Mouse (Mus musculus) regulatory T cell (primary cell): ENCODE data around the gene Cirbp.

ENCODE experiments used
- in situ Hi-C: fragments of 300-600 bp; cut with MboI, MseI; formaldehyde crosslinking; loops from one replicate; pipeline ENCODE4 v1.15.1; 2025; ENCODE audit warnings: high pct_unique_total_duplicates

Cirbp gene

DNA sequence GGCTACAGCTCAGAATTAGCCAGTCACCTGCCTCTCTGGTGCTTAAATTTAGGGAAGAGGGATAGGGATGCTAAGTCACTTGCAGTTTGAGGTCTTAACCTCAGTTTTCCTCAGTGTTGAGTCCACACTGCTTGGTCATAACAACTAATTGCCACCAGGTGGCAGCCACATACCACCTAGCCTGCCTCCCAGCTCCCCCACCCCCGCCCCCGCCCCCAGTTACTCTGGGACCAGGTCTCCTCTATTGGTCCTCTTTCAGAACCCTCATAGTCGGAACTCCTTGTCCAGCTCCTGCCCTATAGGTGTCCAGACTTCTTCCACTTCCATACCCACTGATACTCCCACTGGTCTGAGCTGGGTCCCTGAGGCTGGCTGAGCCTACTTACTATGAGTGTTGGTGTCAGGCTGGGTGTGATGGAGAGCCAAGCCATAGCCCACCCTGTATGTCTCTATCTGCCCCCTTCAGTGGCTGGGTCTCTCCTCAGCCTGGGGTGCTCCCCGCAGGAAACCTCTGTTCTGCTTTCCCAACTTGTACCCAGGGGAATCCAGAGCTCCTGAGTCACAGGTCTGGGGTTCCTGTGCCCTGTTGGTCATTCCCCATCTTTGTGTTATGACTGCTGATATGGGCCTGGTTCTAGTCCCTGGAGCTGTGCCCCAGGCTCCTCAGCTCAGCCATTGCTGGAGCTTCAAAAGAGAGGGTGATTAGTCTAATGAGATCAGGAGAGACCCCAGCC lies 9.9 kb downstream of the Cirbp start:
- in situ Hi-C loops: loop anchor here (5.0 kb wide), 1 partner anchor 72 kb away; the partner anchor contains the start of gene Ndufs7

GRCm38 (mm10) chr10:80176270-80176834 lies 10.6 kb downstream of the Cirbp start:
- in situ Hi-C loops: loop anchor here (5.0 kb wide), 1 partner anchor 71 kb away; the partner anchor contains the start of gene Ndufs7

- in situ Hi-C loops: loop anchor here (5.0 kb wide), 1 partner anchor 70 kb away; the partner anchor contains the start of gene Ndufs7
Measured at GRCm38 (mm10) chr10:80177441-80178279, 11.9 kb downstream of the Cirbp start.

DNA sequence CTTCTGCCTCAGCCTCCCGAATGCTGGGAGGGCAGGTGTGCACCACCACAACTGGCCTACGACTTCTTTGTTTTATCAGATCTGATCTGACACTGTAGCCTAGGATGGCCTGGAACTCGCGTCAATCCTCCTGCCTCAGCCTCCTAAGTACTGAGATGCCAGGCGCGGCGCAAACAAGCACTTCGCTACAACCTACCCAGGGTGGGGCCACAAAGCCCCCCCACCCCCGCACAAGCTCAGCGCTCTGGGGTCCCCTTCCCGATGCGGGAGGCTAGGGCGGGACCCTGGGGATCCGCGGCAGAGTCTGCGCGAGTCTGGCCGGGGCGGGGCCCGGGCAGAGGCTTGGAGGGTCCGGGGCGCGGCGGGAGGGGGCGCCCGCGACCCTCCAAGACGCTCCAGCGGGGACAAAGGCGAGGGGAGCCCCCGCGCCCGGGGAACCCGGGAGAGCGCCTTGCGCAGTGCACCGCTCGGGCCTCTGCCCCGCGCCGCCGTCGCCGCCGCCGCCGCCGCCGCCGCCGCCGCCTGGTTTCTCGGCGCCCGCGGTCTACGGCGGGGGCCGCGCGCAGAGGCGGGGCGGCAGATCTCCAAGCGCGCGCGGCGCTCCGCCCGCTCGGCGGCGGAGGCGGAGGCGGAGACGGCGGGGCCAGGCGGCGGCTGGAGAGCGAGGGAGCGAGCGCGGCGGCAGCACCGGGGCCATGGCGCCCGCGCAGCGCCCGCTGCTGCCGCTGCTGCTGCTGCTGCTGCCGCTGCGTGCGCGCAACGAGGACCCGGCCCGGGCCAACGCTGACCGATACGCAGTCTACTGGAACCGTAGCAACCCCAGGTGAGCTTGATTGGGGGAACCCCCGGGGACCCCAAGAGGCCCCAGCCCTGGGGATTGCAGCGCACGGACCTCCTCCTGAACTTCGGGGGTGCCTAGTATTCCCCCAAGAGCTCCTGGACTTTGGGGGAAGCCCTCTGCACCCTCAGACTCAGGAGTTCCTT lies 13.6 kb downstream of the Cirbp start, which contains the start of gene Efna2:
Efna2 (plus strand) TSS at position 415 of the 984 bp plus-strand sequence.
- in situ Hi-C loops: loop anchor here (5.0 kb wide), 1 partner anchor 68 kb away; the partner anchor contains the start of gene Ndufs7

DNA sequence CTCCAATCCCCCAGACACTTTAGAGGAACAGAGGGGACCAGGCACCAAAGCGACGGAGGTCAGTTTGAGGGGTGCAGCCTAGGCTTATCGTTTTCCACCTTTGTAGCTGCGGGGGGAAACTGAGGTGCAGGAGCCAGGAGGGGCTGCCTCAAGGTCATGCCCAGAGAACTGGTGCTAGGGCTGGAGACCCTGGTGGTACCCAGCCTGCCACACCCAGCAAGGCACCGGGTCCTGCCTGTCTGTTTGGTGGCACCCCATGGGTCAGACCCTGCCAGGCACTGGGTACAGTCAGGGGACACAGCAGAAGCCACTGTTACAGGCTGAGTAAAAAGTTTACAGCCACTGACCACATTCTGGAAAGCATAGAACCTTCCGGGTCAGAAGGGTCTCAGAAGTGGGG lies 14.5 kb downstream of the Cirbp start:
- in situ Hi-C loops: no loop called here

GRCm38 (mm10) chr10:80180823-80181222 lies 15.0 kb downstream of the Cirbp start:
- in situ Hi-C loops: no loop called here

GRCm38 (mm10) chr10:80182547-80182946 lies 16.8 kb downstream of the Cirbp start:
- in situ Hi-C loops: no loop called here

GRCm38 (mm10) chr10:80186649-80187048 lies 20.9 kb downstream of the Cirbp start:
- in situ Hi-C loops: no loop called here

- in situ Hi-C loops: no loop called here
Measured at GRCm38 (mm10) chr10:80187739-80188138, 22.0 kb downstream of the Cirbp start.

- in situ Hi-C loops: no loop called here
Measured at GRCm38 (mm10) chr10:80188453-80189024, 22.8 kb downstream of the Cirbp start.

DNA sequence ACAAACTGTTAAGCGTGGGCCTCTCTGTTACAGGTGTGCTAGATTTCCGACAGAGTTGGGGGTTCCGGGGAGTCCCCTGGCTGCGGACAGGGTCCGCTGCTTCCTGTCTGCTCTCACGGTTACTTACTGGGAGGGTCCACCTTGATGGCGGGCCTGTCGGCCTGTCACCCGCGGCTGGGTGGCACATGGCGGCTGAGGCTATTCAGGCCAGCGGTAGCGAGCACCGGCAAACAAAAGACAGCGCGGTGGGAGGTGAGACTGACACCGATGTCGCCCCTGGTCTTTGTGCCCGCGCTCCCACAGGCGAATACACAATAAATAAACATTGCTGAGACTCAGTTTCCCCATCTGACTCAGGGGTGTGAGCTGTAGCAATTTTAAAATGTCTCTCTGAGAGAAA lies 24.2 kb downstream of the Cirbp start:
- in situ Hi-C loops: loop anchor here (10.0 kb wide), 1 partner anchor 835 kb away; the partner anchor contains the start of gene Diras1

DNA sequence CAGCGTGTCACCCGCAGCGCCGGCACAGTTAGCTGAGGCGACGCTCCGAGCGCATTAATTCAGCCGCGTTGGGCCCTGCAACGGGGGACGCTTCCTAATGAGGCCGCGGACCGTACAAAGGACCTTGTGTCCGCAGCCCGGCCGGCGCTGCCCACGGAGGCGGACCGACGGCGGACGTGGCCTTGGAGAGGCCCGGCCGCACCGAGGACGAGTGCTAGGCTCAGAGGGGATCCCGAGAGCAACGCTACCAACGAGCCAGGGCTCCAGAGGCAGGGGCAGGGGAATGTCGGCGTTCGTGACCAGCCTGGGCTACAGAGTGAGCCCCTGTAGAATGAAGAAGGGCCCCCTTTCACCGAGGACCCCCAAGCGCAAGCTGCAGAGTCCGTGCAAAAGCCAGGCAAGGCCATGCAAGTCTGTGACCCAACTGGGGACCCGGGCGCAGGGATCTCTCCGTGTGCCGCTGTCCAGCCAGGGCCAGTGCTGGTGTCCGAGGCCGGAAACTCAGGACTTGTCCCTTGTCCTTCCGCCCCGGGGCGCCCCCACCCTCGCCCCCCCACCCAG lies 24.8 kb downstream of the Cirbp start:
- in situ Hi-C loops: loop anchor here (10.0 kb wide), 1 partner anchor 834 kb away; the partner anchor contains the start of gene Diras1

DNA sequence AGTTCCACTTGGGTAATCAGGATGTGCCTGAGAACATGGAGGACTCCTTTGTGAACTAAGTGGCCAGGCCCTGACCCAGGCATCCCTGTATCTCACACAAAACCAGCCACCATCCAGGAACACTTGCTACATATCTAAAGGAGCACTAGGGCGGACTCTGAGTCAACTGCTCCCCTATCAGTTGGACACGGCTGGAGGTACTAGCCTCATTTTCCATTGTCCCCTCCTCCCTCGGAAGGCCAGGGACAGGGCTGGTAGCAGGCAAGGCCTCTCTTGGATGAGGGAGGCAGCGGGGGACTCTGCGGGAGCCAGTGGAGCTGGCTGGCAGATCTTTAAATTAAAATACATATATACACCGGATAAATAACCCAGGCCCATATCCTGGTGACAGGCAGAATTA lies 28.2 kb downstream of the Cirbp start:
- in situ Hi-C loops: loop anchor here (10.0 kb wide), 1 partner anchor 831 kb away; the partner anchor contains the start of gene Diras1

DNA sequence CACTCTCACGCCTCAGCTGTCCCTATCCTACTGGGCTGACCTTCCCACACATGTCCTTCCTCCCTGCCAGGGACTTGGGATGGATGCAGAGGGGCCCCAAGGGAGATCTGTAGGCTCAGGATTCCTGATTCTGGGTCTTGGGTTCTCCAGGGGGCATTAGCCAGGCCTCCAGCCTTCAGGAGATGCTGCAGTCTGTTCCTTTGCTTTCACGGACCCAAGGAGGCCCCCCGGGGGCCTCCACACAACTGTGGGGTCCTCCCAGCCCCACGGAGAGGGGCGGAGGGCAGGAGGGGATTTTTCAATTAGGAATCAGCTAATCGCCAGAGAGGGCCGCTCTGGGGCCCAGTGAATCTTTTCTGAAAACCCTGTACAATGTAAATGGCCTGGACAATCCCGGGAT lies 28.7 kb downstream of the Cirbp start:
- in situ Hi-C loops: loop anchor here (10.0 kb wide), 1 partner anchor 830 kb away; the partner anchor contains the start of gene Diras1

DNA sequence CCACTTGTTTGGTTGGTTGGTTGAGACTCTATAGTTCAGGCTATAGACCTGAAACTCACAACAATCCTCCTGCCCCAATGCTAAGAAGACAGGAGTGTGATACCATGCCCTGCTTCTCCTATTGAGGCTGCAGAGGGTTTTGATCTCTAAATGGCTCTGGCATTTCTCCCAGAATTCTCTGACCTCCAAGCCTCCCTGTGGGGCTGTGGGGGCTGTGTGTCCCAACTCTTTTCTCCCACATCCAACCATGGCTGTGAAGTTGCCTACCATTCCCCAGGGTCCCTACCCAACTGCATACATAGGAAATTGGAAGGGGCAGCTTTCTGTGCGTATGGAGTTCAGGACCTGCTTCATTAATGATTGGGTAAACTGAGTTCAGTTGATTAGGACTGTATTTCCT lies 30.4 kb downstream of the Cirbp start:
- in situ Hi-C loops: loop anchor here (10.0 kb wide), 1 partner anchor 829 kb away; the partner anchor contains the start of gene Diras1

DNA sequence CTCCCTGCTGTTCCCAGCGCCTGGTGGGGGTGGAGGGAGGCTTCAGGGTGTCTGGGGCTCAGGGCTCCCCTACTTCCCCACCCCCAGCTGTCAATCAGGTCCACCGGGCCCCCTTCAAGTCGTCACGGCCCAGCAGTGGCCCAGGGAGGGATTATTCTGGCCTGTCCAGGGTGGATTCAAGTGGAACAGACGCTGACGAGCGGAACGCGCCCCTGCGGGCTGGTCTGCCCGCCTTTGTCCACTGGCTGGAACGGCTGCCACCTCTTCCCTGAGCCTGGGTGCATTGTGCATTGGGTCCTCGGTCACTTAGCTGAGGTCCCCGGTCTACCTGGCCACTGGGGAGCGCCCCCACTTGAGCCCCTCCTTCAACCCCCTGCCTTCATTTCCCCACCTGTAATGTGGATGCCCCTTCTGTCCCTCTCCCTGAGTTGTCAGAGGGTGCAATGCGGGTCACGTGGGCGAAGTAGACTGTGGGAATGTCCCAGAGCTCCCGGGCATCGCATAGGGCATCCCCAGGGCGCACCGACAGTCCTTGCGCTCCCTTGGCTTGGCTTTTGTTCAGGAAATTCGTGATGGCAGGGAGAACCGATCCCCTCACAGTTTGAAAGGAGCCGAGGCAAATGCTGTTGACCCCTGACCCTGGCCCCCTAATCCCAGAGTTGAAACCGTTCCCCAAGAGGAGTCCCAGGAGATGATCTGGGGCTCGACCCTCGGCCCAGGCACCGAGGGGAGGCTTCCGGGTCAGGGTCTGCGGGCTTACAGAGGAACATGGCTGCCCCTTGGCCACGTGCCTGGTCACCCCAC lies 31.2 kb downstream of the Cirbp start:
- in situ Hi-C loops: loop anchor here (10.0 kb wide), 1 partner anchor 828 kb away; the partner anchor contains the start of gene Diras1

- in situ Hi-C loops: loop anchor here (10.0 kb wide), 1 partner anchor 825 kb away; the partner anchor contains the start of gene Diras1
Measured at GRCm38 (mm10) chr10:80199440-80200008, 33.7 kb downstream of the Cirbp start.

DNA sequence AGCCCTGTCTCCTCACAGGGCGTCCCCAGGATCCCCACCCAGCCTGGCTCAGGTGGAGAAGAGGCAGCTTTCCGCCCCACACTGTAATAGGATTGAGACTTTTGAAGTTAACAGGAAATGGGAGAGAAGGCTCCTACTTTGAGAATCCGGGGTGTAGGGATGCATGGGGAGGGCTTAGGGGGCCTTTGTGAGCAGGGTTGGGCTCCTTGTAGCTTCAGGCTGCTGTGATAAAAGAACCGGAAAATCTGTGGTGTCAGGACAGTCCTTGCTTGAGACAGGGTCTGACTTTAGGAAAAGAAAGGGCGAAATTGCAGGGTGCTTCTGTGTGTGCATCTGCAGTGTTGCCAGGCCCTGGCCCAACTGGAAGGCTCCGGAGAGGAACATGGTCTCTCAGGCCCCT lies 34.7 kb downstream of the Cirbp start:
- in situ Hi-C loops: no loop called here
